Mouse (Mus musculus): ENCODE measurements at regions not wholly inside any gene's neighbourhood (a gene's known extent, or its start where the extent isn't known, plus 50 kb on each side); places are given as distances from the start of the nearest gene placed in this dataset.

DNA sequence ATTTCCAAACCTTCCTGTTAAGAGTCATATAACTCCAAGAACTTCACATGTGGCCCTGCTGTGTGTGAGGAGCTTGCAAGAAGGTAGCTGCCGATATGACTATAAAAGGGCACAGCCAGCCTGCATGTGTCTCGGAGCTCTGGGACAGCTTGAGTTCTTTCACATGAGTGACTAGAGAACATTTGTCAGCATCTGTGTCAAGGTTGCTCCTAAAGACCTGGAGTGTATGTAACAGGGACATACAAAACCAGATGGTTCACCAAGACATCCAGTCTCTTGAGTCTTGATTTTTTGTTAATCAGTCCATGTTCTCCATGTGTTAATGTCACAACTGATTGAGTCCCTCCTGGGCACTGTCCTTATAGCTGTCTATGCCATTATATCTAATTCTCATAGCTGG lies 126.2 kb upstream of the Pcsk2 start:
- peak; percentile 45 to 47 for DNase-seq

DNA sequence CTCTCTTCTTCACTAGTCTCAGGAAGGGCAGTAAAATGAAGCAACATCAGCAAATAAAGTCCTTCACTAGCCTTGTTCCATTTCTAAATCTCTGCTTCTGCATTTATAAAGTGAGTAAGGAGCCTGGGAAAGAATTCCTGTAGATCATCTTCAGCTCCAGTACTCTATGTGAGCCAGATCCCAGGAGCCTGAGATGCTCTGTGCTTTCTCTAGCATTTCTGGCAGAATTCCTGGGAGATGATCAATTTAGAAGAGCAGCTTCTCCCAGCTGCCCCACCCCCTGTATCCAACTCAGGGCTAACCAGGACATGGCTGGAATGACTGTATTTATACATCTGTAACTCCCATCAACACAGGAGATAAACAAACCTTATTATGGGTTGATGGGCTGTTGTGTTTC lies 95.3 kb upstream of the Pcsk2 start:
- DNase-seq, result no peak

DNA sequence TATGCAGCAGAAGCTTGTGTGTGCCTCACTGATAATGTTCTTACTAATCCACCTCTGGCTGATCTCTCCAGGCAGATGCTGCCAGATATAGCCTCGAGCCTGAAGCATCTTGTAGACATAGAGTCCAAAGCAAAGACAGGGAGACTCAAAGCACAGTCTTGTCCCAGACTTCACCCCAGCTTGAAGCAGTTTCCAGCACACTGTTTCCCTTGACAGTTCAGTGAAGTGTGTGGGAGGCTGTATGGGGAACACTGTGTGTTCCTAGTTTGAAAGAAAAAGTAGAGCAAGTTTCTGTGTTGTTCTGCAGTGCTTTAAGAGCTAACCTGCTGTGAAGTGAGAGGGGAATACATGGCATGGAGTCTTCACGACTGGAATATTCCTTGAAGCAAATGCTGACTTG lies 94.7 kb upstream of the Pcsk2 start:
- DNase-seq, result no peak

DNA sequence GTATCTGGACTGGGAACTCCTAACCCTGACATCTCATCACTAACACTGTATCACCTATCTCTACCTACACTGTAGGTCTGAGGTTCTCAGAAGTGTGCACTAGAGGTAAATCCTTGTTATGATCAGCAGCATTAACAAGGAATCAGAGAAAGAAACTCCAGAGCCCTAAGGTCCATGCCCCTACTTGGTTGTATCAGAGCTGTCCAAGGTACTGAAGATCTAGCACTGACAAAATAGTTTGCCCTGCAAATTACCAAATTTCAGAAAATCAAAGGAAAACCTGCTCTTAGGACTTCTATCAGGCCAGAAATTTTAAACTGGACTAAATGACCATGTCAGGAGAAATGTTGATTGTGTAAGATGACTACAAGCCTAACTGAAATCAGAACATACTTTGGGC lies 94.3 kb upstream of the Pcsk2 start:
- no peak for DNase-seq

DNA sequence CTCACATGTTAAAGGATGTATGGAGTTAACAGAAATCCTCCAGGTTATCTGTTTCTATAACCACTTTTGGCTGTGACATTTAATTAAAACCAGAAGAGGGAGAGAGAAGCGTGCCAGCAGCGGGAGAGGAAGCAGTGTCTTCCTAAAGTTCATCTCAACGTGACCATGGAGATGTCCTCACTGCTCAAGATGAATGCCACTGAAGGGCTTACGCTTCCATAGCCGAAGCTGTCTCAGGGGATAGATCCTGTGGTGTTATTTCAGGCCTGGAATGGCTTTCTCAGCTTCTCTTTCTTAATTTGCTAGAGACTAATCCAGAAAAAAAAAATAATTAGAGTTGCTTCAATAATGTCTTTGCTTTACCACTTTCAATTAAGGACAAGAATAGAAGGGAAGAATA lies 78.0 kb upstream of the Pcsk2 start:
- DNase-seq, result no peak

DNA sequence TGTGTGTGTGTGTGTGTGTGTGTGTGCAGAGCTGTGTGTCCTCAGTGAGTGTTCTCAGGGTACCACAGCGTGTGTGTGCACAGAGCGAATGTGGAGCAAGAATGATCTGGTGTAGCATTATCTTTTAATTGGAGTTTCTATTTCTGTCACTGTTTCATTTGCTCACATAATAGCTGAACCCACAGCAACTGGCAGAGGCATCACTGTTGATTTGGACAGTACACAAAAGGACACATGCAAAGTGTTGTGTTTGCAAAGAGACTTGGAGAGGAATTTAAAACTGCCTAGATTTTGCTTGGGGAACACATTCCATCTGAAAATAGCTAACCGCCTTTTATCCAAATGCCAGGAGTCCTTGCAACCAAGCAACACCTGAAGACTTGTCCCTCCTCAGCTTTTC lies 74.6 kb upstream of the Pcsk2 start:
- no peak for DNase-seq

DNA sequence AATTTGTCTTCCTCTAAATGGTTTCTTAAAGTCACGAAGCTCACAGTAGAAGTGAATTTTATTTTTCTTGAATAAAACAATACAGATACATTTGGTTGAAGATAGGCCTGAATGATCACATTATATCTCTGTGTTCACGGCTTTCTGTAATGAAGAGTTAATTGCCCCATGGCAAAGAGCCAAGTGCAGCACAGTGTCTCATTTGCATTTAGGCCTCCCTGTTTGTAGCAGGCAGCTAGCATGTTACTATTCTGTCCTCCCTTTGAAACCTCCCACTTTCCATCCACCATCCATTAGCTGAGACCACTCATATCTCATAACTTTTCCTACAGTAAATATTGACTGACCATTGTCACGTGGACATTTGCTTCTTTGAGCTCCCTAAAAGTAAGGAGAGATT lies 55.1 kb upstream of the Pcsk2 start:
- peak in 1 of 2 experiments; percentile 9 for DNase-seq
